Mouse (Mus musculus) hindbrain, embryonic 14.5 days (tissue): ENCODE measurements around the gene Afdn. TPM values are rescaled to one million over a fixed set of nuclear protein-coding genes. Genes with fewer than 3 reads are reported as not detected.

Experiments used
- polyA plus RNA-seq: library from polyadenylated mRNA; unstranded; fragments of >200 nt; fragmentation: Nextera tagmentation; extraction: Ambion mirVana; gene quantifications from 2 replicates; pipeline ENCODE4 v1.2.1, GENCODE M21; 2014

Afdn gene
- polyA plus RNA-seq, 1 experiment from 2014 or later, result 140 TPM

Other genes with a start within 250 kb of the Afdn start
- 17.1 and 20.3 TPM in 2 replicates for gene Tcte2, start 1.3 kb downstream of the Afdn start, polyA plus RNA-seq
- gene Gm7168, start 187.8 kb downstream of the Afdn start, polyA plus RNA-seq, result not detected in 2 replicates
- not detected in 2 replicates for gene Gm7356, start 243.2 kb downstream of the Afdn start, polyA plus RNA-seq